Mouse (Mus musculus): Measurements from ENCODE around the gene Ppp1r16b.

DNA sequence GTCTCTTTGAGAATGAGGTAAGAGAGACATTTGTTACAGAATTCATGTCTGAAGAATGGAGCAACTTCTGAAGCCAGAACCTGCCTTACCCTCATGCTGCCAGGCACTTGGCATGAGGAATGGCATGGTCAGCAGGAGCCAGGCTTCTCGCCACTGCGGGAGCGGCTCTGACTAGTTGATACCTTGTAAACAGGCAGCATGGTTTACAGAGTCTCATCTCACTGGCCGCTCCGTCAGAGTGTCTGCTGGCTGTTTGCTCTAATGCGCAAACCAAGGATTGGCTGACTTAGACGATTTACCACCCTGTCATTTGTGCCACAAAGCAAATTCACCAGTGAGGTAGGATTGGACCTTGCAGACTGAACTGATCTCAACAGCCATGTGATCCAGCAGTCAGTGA lies 115.9 kb downstream of the Ppp1r16b start:
- TF ChIP-seq CTCF (IDR thresholded peaks at IDR 0.05; ENCODE audit: borderline replicate concordance, control insufficient read depth, extremely low read depth, insufficient read depth, low read length, poor library complexity): no peak
- no peak for TF ChIP-seq POLR2A (IDR thresholded peaks at IDR 0.05; ENCODE audit: control insufficient read depth, extremely low read depth, insufficient read depth, low read length, poor library complexity)
